Mouse (Mus musculus) adrenal gland, postnatal 25 days (tissue): ENCODE data around the gene Dcdc2a. TPM values are rescaled to one million over a fixed set of nuclear protein-coding genes. Genes with fewer than 3 reads are reported as not detected.

Source experiments
- DNase-seq: peaks from one replicate; pipeline ENCODE4 v3.0.0; 2021; ENCODE audit warnings: mixed read lengths
- long read RNA-seq: library from polyadenylated mRNA; stranded (forward); transcript quantifications from one replicate; pipeline ENCODE4 v2.0.0, GENCODE M21; 2021
- total RNA-seq: library from RNA; stranded (reverse); gene quantifications from 2 replicates; pipeline ENCODE4 v1.2.3, GENCODE M21; 2021

The Dcdc2a gene
- 0.43 TPM in 1 of 2 replicates, not detected in the other for total RNA-seq
- long read RNA-seq, partial matches to known transcripts: 0 of 1 reads
- long read RNA-seq, other reads (novel, unspliced or antisense): 1 of 1 reads

- peak; percentile 24 for DNase-seq
Observed at GRCm38 (mm10) chr13:25055873-25056667, at the start of gene Dcdc2a. TSS of gene Dcdc2a (plus strand) at chr13:25056004.

- DNase-seq: peak; percentile 58
Observed at GRCm38 (mm10) chr13:25007115-25007514, 48.7 kb upstream of the Dcdc2a start.

DNA sequence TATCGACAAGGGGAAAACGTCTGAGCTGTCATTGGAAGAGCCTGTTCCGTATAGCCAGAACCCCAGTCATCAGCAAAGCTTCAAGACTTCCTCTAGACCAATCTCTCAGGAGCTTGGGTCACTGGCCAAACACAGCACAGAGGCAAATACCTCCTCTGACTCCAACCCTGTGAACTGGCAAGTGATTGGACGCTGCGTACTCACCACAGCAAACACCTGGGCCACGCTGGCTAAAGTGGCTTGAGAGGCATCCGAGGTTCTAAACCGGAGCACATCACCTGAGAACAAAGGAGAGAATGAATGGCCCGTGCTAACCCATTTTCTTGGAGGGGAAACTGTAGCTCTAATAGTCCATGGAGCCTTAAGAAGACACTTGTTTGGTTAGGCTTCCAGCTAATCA, 37.5 kb upstream of the Dcdc2a start:
- DNase-seq: no peak

DNA sequence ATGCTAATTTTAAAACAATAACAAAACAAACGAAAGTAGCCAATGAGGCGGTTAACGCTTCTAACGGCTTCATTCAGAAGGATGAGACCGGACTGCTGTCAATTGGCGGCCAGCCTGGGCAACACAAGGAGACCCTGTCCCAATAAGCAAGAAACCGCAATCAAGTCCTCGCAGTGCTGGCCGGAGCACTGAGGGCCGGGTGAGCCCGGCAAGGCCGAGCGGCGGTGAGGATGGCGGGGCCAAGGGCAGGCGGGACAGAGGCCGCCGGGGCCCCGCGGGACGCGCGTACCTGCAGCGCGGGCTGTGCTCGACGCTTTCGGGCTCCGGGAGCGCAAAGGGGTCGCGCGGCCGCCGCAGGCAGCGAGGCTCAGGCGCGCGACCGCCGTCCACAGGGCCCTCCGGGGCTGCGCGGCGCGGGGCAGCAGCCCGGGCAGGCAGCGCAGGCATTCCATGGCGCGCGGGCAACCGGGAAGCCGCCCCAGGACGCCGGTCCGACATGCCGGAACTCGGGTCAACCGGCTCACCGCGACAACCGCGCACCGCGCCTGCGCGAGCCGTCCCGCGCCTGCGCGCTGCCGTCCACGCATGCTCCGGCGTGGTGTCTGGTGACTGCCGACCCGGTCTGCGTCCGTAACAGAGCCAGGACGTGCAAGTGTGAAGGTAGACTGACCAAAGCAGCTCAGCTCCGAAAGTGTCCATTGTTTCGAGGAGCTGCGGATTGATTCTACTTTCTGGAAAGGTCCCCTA, 35.8 kb upstream of the Dcdc2a start, which contains the start of gene Mrs2:
Gene Mrs2 (minus strand): TSS at position 587 of the 747 bp plus-strand sequence.
- peak; percentile 90 for DNase-seq

DNA sequence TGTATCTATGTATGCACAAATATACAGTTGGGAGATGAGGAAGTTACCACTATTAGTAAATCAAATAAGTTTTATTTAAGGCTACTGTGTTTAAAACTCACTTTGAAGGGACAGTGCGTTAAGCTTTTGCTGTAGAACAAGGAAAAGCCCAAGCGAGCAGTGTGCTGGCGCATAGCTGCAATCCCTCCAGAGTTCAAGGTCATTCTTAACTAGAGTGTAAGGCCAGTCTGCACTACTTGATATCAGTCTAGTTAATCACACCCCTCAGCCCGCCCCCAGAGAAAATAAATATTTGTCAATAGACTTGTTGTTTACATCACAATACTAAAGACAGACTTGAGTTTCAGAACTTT, 35.3 kb upstream of the Dcdc2a start:
- DNase-seq: no peak

GRCm38 (mm10) chr13:25022386-25022785, 33.4 kb upstream of the Dcdc2a start:
- DNase-seq: no peak

DNA sequence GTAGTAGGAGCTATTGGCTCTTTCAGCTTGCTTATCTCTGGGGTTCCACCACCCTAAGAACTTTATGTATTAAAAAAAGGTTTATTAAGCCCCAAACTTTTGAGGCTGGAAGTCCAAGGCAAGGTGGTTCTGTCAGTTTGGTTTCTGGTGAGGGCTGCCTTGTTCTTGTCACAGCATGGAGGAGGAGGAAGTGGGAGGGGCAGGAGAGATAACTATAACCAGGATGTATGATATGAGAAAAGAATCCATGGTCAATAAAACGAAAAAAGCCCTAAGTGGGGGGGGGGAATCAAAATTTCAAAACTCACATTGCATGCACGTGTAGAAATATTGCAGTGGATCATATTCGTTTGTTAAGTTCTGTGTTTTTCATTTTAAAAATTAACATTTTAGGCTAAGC, 32.7 kb upstream of the Dcdc2a start:
- no peak for DNase-seq

DNA sequence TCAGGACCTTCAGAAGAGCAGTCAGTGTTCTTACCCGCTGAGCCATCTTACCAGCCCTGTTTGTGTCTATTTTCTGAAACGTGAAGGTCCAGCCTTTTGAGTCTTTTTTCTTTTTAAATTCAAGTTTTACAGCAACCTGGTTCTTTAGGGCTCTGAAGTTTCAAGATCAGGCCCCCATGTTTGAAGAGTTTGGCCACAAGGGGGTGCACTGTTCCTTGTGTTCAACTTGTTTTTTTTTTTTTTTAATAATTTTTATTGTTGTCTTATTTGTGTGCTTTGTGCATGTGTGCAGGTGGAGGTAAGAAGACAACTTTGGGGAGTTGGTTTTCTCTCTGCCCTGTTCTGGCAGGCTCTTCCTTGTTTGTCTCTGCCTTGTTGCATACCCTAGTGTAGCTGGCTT, 31.1 kb upstream of the Dcdc2a start:
- peak; percentile 50 for DNase-seq

- DNase-seq: no peak
Observed at GRCm38 (mm10) chr13:25026409-25027113, 29.2 kb upstream of the Dcdc2a start.

- no peak for DNase-seq
Observed at GRCm38 (mm10) chr13:25027114-25027425, 28.7 kb upstream of the Dcdc2a start.

DNA sequence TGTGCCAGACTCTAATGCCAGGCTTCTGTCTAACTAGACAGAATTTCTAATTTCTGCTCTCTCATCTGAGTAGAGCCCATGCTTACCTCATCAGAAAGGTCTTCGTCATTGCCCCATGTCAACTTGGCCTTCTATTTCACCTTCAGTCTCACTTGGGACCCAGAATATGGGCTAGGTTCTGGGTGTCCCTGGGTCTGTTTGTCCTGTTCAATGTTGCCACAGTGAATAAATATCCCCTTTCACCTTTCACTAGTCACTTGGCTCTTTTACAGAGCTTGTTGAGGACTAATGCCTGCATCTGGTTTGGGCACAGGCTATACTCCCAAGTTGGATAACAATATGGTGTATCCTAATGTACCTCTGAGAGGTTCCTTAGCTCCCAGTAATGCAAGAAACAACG, 16.3 kb upstream of the Dcdc2a start:
- no peak for DNase-seq

- DNase-seq: no peak
Observed at GRCm38 (mm10) chr13:25052671-25053070, 3.1 kb upstream of the Dcdc2a start.

DNA sequence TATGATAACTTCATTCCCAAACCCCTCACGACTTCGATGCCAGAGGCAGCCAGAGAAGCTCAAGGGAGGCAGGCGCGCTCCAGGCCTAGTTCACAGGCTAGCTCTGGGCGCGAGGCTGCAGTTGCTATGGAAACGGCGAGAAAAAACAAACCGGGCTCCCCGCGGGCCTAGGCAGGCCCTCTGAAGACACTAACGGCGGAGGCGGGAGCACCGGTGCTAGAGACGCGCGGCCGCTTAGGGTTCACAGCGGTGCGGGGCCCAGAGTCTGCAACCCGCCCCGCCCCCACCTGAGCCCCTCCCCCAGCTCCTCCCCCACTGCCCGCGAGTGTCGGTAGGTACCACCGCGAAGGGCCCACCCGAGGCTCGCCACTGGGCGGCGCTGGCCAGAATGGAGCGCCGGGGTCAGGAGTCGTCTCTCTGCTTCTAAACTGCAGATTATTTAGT, 671 bp upstream of the Dcdc2a start:
- DNase-seq: peak; percentile 64

- no peak for DNase-seq
Observed at GRCm38 (mm10) chr13:25066659-25067058, 10.9 kb downstream of the Dcdc2a start.

- DNase-seq: no peak
Observed at GRCm38 (mm10) chr13:25067183-25067582, 11.4 kb downstream of the Dcdc2a start.

GRCm38 (mm10) chr13:25069765-25070164, 14.0 kb downstream of the Dcdc2a start:
- no peak for DNase-seq

DNA sequence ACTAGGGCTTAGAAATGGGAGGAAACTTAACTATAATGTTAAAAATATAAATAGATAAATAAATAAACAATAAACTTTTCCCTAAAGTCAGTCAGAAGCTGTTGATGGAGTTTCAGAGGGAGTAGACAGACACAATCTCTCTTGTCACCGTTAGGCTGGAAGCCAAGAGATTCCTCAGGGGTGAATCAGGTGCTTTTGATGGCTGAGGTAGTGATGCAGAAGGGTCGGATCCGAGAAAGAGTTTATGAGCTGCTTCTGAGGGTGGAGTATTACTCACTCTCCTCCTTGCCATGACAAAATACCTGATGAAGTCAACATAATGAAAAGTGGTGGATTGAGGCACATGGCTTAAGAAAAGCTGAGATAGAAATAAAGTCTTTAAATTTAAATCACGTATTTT, 15.0 kb downstream of the Dcdc2a start:
- no peak for DNase-seq

GRCm38 (mm10) chr13:25077262-25077661, 21.5 kb downstream of the Dcdc2a start:
- no peak for DNase-seq

- peak; percentile 4 for DNase-seq
Observed at GRCm38 (mm10) chr13:25083144-25083572, 27.4 kb downstream of the Dcdc2a start.

- peak; percentile 4 for DNase-seq
Observed at GRCm38 (mm10) chr13:25085147-25085546, 29.3 kb downstream of the Dcdc2a start.

GRCm38 (mm10) chr13:25091347-25091746, 35.5 kb downstream of the Dcdc2a start:
- no peak for DNase-seq

DNA sequence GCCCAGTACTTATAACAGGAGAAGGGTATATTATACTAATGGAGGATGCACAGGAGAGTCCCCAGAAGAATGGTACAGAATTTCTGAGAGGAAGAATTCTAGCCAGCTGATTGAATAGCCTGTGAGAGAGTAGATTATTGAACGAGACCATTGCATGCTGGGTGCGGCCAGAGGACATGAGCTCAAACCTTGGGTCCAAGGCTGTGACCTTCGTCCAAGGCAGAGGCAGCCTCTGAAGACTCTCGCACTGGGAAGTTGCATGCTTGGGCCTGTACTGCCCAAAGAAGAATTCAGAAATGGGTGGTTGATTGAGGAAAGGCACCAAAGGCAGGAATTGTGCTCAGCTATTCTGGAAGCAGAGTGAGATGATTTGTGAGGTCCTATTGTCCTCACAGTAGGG, 38.0 kb downstream of the Dcdc2a start:
- DNase-seq: peak; percentile 7

DNA sequence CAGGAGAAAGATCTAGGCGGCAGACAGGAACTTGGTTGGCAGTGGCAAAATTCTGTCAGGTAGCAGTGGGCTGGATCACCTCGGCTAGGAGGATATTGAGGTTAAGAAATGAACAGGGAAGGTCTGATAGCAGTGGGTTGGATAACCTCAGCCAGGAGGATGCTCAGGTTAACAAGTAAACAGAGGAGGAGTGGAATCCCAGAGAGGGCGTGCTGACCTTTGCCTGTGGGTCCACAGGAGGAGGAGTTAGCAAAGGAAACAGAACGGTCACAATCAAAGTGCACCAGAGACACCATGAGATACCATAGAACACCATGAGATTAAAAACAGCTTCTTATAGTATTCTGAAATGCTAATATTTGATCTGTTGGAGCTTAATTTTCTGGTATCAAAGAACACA, 38.6 kb downstream of the Dcdc2a start:
- no peak for DNase-seq
